Mouse (Mus musculus): ENCODE data around the gene Ptpn12. TPM values are rescaled to one million over a fixed set of nuclear protein-coding genes. Genes with fewer than 3 reads are reported as not detected.

The Ptpn12 gene
- polyA plus RNA-seq, 1 experiment from 2014 or later: 24.6 TPM

DNA sequence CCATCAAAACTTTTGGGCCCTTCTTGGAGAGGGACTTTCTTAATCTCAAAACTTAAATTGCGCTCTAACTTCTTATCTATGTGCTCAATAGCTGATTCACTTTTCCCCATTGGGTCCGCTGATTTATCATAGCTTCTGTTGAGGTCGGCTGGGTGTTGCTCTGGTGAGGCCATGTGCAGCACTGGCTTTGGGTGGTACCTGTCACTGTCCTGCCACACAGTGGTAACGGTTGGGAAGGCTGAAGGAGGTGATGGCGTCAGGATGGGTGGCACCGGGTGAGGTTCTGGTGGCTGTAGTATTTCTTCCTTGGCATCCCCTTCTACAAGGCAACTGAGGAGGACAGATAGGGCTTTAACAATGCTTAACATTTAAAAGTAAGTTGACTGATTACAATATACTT lies 57.3 kb downstream of the Ptpn12 start:
- H3K9me3 ChIP-seq (replicated peaks): no peaks in the 10 kb centered on the region
- 91% methylated on average over 6 of the region's 6 CpGs for WGBS
- no peaks in the 10 kb centered on the region for H3K4me1 ChIP-seq
- H3K27me3 ChIP-seq (ENCODE audit: low read depth, poor library complexity, severe bottlenecking): no peaks in the 10 kb centered on the region
- no peak for DNase-seq (ENCODE audit: low spot score)
- H3K4me3 ChIP-seq: no peak overlapping the region
- H3K27ac ChIP-seq: no peak overlapping the region
- H3K36me3 ChIP-seq: peaks cover 96% of the 10 kb centered on the region

DNA sequence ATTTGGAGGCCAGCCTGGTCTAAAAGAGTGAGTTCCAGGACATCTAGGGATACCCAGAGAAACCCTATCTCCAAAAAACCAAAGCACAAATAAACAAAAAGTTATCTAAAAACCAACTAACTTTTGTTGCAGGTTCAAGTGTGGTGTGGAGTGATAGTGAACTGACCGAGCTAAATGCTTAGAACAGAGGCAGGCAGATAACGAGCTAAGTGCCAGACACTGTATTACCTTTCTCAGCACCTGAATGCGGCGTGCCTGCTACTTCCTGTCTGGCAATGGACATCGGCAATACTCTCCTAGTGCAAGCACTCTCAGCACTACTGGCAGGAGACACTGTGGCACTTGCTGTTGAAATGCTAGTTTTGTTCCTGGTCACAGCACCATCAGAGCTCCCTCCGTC lies 58.2 kb downstream of the Ptpn12 start:
- WGBS: 97% methylated on average over 6 of the region's 6 CpGs
- Histone ChIP-seq H3K9me3 (replicated peaks) (no peaks in the 10 kb centered on the region), H3K27ac (no peak overlapping the region), H3K36me3 (peaks cover 96% of the 10 kb centered on the region), H3K4me3 (no peak overlapping the region), H3K4me1 (no peaks in the 10 kb centered on the region), H3K27me3 (ENCODE audit: low read depth, poor library complexity, severe bottlenecking) (no peaks in the 10 kb centered on the region)
- no peak for DNase-seq (ENCODE audit: low spot score)

GRCm38 (mm10) chr5:20990062-20990809 lies 65.5 kb downstream of the Ptpn12 start:
- 96% methylated on average over 8 of the region's 8 CpGs for WGBS
- Histone ChIP-seq H3K4me1 (no peaks in the 10 kb centered on the region), H3K27me3 (ENCODE audit: low read depth, poor library complexity, severe bottlenecking) (no peaks in the 10 kb centered on the region), H3K9me3 (replicated peaks) (no peaks in the 10 kb centered on the region), H3K27ac (no peak overlapping the region), H3K36me3 (peaks cover 97% of the 10 kb centered on the region), H3K4me3 (no peak overlapping the region)
- DNase-seq (ENCODE audit: low spot score): no peak

GRCm38 (mm10) chr5:20986271-20986670 lies 69.4 kb downstream of the Ptpn12 start:
- Histone ChIP-seq H3K27ac (no peak overlapping the region), H3K4me1 (no peaks in the 10 kb centered on the region), H3K36me3 (peaks cover 71% of the 10 kb centered on the region), H3K9me3 (replicated peaks) (no peaks in the 10 kb centered on the region), H3K27me3 (ENCODE audit: low read depth, poor library complexity, severe bottlenecking) (no peaks in the 10 kb centered on the region), H3K4me3 (no peak overlapping the region)
- DNase-seq (ENCODE audit: low spot score): no peak
- WGBS: 92% methylated on average over 8 of the region's 8 CpGs

- no peaks in the 10 kb centered on the region for H3K27me3 ChIP-seq (ENCODE audit: low read depth, poor library complexity, severe bottlenecking)
- H3K9me3 ChIP-seq (replicated peaks): no peaks in the 10 kb centered on the region
- H3K4me3 ChIP-seq: no peak overlapping the region
- DNase-seq (ENCODE audit: low spot score): no peak
- H3K27ac ChIP-seq: no peak overlapping the region
- no peaks in the 10 kb centered on the region for H3K4me1 ChIP-seq
- peaks cover 43% of the 10 kb centered on the region for H3K36me3 ChIP-seq
Measured at GRCm38 (mm10) chr5:20983505-20983904, 72.2 kb downstream of the Ptpn12 start.

GRCm38 (mm10) chr5:20974690-20975089 lies 81.0 kb downstream of the Ptpn12 start:
- 83% methylated on average over 4 of the region's 4 CpGs for WGBS
- Histone ChIP-seq H3K4me3 (no peak overlapping the region), H3K9me3 (replicated peaks) (no peaks in the 10 kb centered on the region), H3K4me1 (peaks cover 8% of the 10 kb centered on the region), H3K27me3 (ENCODE audit: low read depth, poor library complexity, severe bottlenecking) (no peaks in the 10 kb centered on the region), H3K27ac (no peak overlapping the region; the same call in 1 of the 2 replicates), H3K36me3 (no peaks in the 10 kb centered on the region)
- no peak for DNase-seq (ENCODE audit: low spot score)

DNA sequence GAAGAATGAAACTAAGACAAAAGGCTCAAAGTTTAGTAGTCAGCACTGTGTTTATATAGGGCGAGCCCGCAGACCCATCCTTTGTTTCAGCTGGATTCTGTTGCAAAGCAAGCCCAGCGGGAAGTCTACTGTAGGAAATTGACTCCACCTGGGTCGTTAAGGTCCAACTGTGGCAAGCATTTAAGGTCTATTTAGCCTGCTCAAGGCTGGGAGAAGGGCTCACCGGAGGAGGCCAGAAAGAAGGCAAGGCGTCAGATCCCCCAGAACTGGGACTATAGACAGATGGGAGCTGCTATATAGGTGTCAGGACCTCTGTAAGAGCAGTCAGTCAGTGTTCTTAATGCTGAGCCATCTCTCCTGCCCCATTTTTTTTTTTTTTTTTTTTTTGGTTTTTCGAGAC lies 81.7 kb downstream of the Ptpn12 start:
- WGBS: 27% methylated on average over 7 of the region's 7 CpGs
- Histone ChIP-seq H3K27me3 (ENCODE audit: low read depth, poor library complexity, severe bottlenecking) (no peaks in the 10 kb centered on the region), H3K4me1 (peaks cover 9% of the 10 kb centered on the region), H3K36me3 (no peaks in the 10 kb centered on the region), H3K9me3 (replicated peaks) (no peaks in the 10 kb centered on the region), H3K27ac (peak overlapping the region; percentile 42; the same call in 1 of the 2 replicates), H3K4me3 (no peak overlapping the region)
- DNase-seq (ENCODE audit: low spot score): peak; percentile 44

GRCm38 (mm10) chr5:20973069-20973468 lies 82.6 kb downstream of the Ptpn12 start:
- Histone ChIP-seq H3K36me3 (no peaks in the 10 kb centered on the region), H3K27ac (no peak overlapping the region), H3K9me3 (replicated peaks) (no peaks in the 10 kb centered on the region), H3K27me3 (ENCODE audit: low read depth, poor library complexity, severe bottlenecking) (no peaks in the 10 kb centered on the region), H3K4me1 (peaks cover 11% of the 10 kb centered on the region), H3K4me3 (no peak overlapping the region)
- WGBS: 70% methylated on average over 5 of the region's 5 CpGs
- no peak for DNase-seq (ENCODE audit: low spot score)

GRCm38 (mm10) chr5:20968963-20969362 lies 86.7 kb downstream of the Ptpn12 start:
- peaks cover 9% of the 10 kb centered on the region for H3K4me1 ChIP-seq
- no peak overlapping the region for H3K4me3 ChIP-seq
- H3K27ac ChIP-seq: no peak overlapping the region
- H3K27me3 ChIP-seq (ENCODE audit: low read depth, poor library complexity, severe bottlenecking): no peaks in the 10 kb centered on the region
- peak; percentile 41 for DNase-seq (ENCODE audit: low spot score)
- 65% methylated on average over 9 of the region's 9 CpGs for WGBS
- no peaks in the 10 kb centered on the region for H3K36me3 ChIP-seq
- no peaks in the 10 kb centered on the region for H3K9me3 ChIP-seq (replicated peaks)

DNA sequence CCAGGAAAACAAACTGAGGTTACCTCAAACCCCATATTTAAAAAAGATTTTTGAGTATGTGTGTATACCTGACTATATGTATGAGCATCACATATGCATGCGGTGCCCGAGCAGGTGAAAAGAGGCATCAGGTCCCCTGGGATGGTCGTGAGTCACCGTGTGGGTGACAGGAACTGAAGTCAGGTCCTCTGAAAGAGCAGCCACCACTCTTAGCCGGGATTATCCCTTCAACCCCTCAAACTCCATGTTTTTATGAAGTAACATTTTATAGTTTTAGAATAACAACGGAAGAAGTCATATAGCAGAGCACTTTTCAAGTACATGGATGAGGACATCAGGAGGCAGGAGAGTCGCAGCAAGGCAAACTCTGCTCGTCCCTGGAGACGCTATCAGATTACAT lies 87.2 kb downstream of the Ptpn12 start:
- Histone ChIP-seq H3K36me3 (no peaks in the 10 kb centered on the region), H3K4me1 (peaks cover 4% of the 10 kb centered on the region), H3K27ac (no peak overlapping the region), H3K27me3 (ENCODE audit: low read depth, poor library complexity, severe bottlenecking) (no peaks in the 10 kb centered on the region), H3K9me3 (replicated peaks) (no peaks in the 10 kb centered on the region), H3K4me3 (no peak overlapping the region)
- no peak for DNase-seq (ENCODE audit: low spot score)
- WGBS: 69% methylated on average over 9 of the region's 9 CpGs

GRCm38 (mm10) chr5:20967942-20968341 lies 87.8 kb downstream of the Ptpn12 start:
- WGBS: 66% methylated on average over 4 of the region's 4 CpGs
- Histone ChIP-seq H3K27ac (no peak overlapping the region), H3K27me3 (ENCODE audit: low read depth, poor library complexity, severe bottlenecking) (no peaks in the 10 kb centered on the region), H3K36me3 (no peaks in the 10 kb centered on the region), H3K4me3 (no peak overlapping the region), H3K4me1 (0 out of 2 replicates have a peak, but pooled peaks cover 3% of the 10 kb centered on the region), H3K9me3 (replicated peaks) (no peaks in the 10 kb centered on the region)
- DNase-seq (ENCODE audit: low spot score): no peak

- Histone ChIP-seq H3K4me3 (no peak overlapping the region), H3K27me3 (ENCODE audit: low read depth, poor library complexity, severe bottlenecking) (no peaks in the 10 kb centered on the region), H3K4me1 (0 out of 2 replicates have a peak, but pooled peaks cover 3% of the 10 kb centered on the region), H3K36me3 (no peaks in the 10 kb centered on the region), H3K9me3 (replicated peaks) (no peaks in the 10 kb centered on the region), H3K27ac (no peak overlapping the region)
- WGBS: 84% methylated on average over 6 of the region's 6 CpGs
- DNase-seq (ENCODE audit: low spot score): no peak
Measured at GRCm38 (mm10) chr5:20964446-20964845, 91.3 kb downstream of the Ptpn12 start.

DNA sequence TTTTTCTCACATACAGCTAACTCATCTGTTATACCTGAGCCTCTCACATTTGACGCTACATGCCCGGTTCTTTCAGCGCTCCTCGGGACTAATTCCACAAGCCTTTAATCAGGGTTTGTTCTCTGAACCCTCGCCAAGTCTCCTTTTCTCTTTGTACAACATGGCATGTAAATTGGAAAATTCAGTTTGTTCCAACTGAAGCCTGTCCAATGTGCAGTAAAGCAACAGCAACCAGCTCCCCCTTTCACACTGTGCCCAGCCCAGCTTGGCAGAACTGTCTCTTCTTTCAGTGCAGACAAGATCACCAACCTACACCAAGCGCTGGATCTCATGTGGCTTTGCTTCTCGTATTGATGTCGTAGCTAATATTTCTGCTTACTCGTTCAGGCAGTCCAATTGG lies 92.4 kb downstream of the Ptpn12 start:
- no peak overlapping the region for H3K4me3 ChIP-seq
- DNase-seq (ENCODE audit: low spot score): no peak
- no peaks in the 10 kb centered on the region for H3K9me3 ChIP-seq (replicated peaks)
- H3K36me3 ChIP-seq: no peaks in the 10 kb centered on the region
- no peaks in the 10 kb centered on the region for H3K27me3 ChIP-seq (ENCODE audit: low read depth, poor library complexity, severe bottlenecking)
- 96% methylated on average over 9 of the region's 9 CpGs for WGBS
- no peaks in the 10 kb centered on the region for H3K4me1 ChIP-seq
- no peak overlapping the region for H3K27ac ChIP-seq

GRCm38 (mm10) chr5:20960927-20961326 lies 94.8 kb downstream of the Ptpn12 start:
- no peak overlapping the region for H3K27ac ChIP-seq
- no peak overlapping the region for H3K4me3 ChIP-seq
- 93% methylated on average over 2 of the region's 2 CpGs for WGBS

More at GRCm38 (mm10) chr5:20960927-20961326, 94.8 kb downstream of the Ptpn12 start:
- H3K9me3 ChIP-seq (replicated peaks): no peaks in the 10 kb centered on the region; the same call in 1 of the 2 replicates
- no peak for DNase-seq (ENCODE audit: low spot score)
- no peaks in the 10 kb centered on the region for H3K4me1 ChIP-seq
- no peaks in the 10 kb centered on the region for H3K27me3 ChIP-seq (ENCODE audit: low read depth, poor library complexity, severe bottlenecking)
- peaks cover 13% of the 10 kb centered on the region for H3K36me3 ChIP-seq
